Mouse (Mus musculus): ENCODE measurements around the gene Otub2. TPM values are rescaled to one million over a fixed set of nuclear protein-coding genes. Genes with fewer than 3 reads are reported as not detected.

Otub2 gene
- polyA plus RNA-seq (2016; fragmentation: Nextera tagmentation; extraction: Ambion mirVana) = 20.2 and 20.6 TPM in 2 replicates

GRCm38 (mm10) chr12:103388505-103389347 lies at the start of gene Otub2:
TSS of gene Otub2 (plus strand) at chr12:103388682.
- H3K27ac ChIP-seq = no peak within 1 kb of the TSS; the same call in 1 of the 2 replicates
- peak within 1 kb of the TSS; percentile 84 for H3K4me2 ChIP-seq (replicated peaks)
- no peaks in the 10 kb centered on the region for H3K9me3 ChIP-seq
- peak within 1 kb of the TSS; percentile 90 for H3K9ac ChIP-seq
- under 1% methylated on average over 58 of the region's 58 CpGs for WGBS
- peaks cover 14% of the 10 kb centered on the region for H3K4me1 ChIP-seq
- no peaks in the 10 kb centered on the region for H3K27me3 ChIP-seq (replicated peaks)
- peak; percentile 99 for ATAC-seq (ENCODE audit: low FRiP score, low read depth)
- peaks cover 5% of the 10 kb centered on the region; the same call in 1 of the 2 replicates for H3K36me3 ChIP-seq
- H3K4me3 ChIP-seq = peak within 1 kb of the TSS; percentile 81

GRCm38 (mm10) chr12:103341212-103341611 lies 47.3 kb upstream of the Otub2 start:
- no peaks in the 10 kb centered on the region for H3K27me3 ChIP-seq (replicated peaks)
- no peak overlapping the region for H3K27ac ChIP-seq
- no peaks in the 10 kb centered on the region for H3K9me3 ChIP-seq
- no peak overlapping the region for H3K9ac ChIP-seq
- no peaks in the 10 kb centered on the region for H3K36me3 ChIP-seq
- H3K4me1 ChIP-seq = no peaks in the 10 kb centered on the region
- no peak for ATAC-seq (ENCODE audit: low FRiP score, low read depth)
- H3K4me2 ChIP-seq (replicated peaks) = no peak overlapping the region
- no peak overlapping the region for H3K4me3 ChIP-seq
- 91% methylated on average over 5 of the region's 5 CpGs for WGBS

- Histone ChIP-seq H3K27me3 (replicated peaks) (no peaks in the 10 kb centered on the region), H3K9ac (no peak overlapping the region), H3K9me3 (no peaks in the 10 kb centered on the region), H3K27ac (no peak overlapping the region), H3K4me1 (no peaks in the 10 kb centered on the region), H3K4me3 (no peak overlapping the region), H3K4me2 (replicated peaks) (no peak overlapping the region), H3K36me3 (no peaks in the 10 kb centered on the region)
- no peak for ATAC-seq (ENCODE audit: low FRiP score, low read depth)
- 82% methylated on average over 8 of the region's 8 CpGs for whole genome bisulfite sequencing
These were observed 45.0 kb upstream of the Otub2 start for GRCm38 (mm10) chr12:103343456-103343855.

DNA sequence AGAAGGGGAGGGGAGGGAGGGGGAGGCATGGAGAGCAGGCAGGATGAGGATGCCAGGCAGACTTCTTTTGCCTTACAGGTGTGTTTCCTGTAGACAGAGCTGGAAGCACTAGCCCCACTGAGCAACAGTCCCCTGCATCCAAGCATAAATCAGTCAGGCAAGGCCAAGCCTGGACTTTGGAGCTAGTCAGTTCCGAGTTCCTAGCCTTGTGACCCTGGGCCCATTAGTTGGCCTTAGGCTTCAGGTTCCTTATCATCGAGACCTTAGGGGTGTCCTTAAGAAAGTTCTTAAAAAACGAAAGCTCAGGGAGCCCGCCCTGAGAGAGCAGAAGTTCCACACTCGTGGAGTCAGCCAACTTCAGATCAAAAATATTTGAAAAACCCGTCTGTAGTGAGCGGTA lies 43.5 kb upstream of the Otub2 start:
- Histone ChIP-seq H3K27me3 (replicated peaks) (no peaks in the 10 kb centered on the region), H3K27ac (no peak overlapping the region), H3K4me3 (no peak overlapping the region), H3K4me2 (replicated peaks) (no peak overlapping the region), H3K9ac (no peak overlapping the region), H3K4me1 (no peaks in the 10 kb centered on the region), H3K36me3 (no peaks in the 10 kb centered on the region), H3K9me3 (no peaks in the 10 kb centered on the region)
- ATAC-seq (ENCODE audit: low FRiP score, low read depth) = no peak
- 88% methylated on average over 7 of the region's 7 CpGs for WGBS

DNA sequence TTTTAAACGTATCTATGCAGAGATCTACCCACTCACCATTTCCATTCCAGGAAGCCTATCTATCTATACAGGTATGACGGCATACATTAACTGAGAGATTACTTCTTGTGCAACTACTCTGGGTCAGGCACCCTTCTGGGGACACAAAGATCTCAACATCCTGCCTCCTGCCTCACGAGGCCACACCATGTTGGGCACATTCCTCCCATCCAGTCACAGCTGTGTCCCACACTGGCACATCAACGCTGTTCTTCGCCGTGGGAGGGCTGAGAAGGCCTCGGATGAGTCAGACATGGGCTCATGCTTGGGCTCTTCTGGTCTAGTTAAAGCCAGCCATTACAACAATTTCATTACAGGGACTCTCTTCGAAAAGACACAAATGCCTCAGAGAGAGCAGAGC lies 41.5 kb upstream of the Otub2 start:
- Histone ChIP-seq H3K4me3 (no peak overlapping the region), H3K36me3 (no peaks in the 10 kb centered on the region), H3K9me3 (no peaks in the 10 kb centered on the region), H3K4me1 (no peaks in the 10 kb centered on the region), H3K27me3 (replicated peaks) (no peaks in the 10 kb centered on the region), H3K27ac (no peak overlapping the region), H3K4me2 (replicated peaks) (no peak overlapping the region), H3K9ac (no peak overlapping the region)
- ATAC-seq (ENCODE audit: low FRiP score, low read depth) = no peak
- WGBS = 89% methylated on average over 8 of the region's 8 CpGs

DNA sequence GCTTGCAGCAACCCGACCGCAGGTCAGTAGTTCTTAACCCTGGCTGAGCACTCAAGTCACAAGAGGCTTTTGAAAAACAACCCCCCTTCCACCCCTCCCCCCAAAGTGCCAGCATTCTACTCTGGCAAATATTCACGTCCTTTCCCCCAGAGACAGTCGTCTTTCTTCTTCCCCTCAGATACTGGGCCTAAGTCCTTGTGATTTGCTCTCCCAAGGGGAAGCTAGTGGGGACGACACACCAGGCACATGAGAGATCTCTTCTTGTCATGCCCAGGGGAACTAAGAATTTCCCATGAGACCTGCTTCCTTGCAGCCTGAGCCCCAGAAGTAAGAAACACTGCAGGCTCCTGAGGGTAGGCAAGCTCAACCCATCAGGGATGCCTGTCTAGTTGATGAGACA lies 41.1 kb upstream of the Otub2 start:
- WGBS = 62% methylated on average over 5 of the region's 5 CpGs
- Histone ChIP-seq H3K4me3 (no peak overlapping the region), H3K9ac (no peak overlapping the region), H3K4me2 (replicated peaks) (no peak overlapping the region), H3K9me3 (no peaks in the 10 kb centered on the region), H3K27ac (no peak overlapping the region), H3K36me3 (no peaks in the 10 kb centered on the region), H3K27me3 (replicated peaks) (no peaks in the 10 kb centered on the region), H3K4me1 (no peaks in the 10 kb centered on the region)
- no peak for ATAC-seq (ENCODE audit: low FRiP score, low read depth)

GRCm38 (mm10) chr12:103348506-103348905 lies 40.0 kb upstream of the Otub2 start:
- Histone ChIP-seq H3K9me3 (no peaks in the 10 kb centered on the region), H3K9ac (no peak overlapping the region), H3K4me2 (replicated peaks) (no peak overlapping the region), H3K27me3 (replicated peaks) (no peaks in the 10 kb centered on the region), H3K4me3 (no peak overlapping the region), H3K36me3 (no peaks in the 10 kb centered on the region), H3K27ac (no peak overlapping the region), H3K4me1 (peaks cover 2% of the 10 kb centered on the region; the same call in 1 of the 2 replicates)
- ATAC-seq (ENCODE audit: low FRiP score, low read depth) = peak; percentile 48; the same call in 1 of the 2 replicates
- WGBS = 5% methylated on average over 3 of the region's 3 CpGs

DNA sequence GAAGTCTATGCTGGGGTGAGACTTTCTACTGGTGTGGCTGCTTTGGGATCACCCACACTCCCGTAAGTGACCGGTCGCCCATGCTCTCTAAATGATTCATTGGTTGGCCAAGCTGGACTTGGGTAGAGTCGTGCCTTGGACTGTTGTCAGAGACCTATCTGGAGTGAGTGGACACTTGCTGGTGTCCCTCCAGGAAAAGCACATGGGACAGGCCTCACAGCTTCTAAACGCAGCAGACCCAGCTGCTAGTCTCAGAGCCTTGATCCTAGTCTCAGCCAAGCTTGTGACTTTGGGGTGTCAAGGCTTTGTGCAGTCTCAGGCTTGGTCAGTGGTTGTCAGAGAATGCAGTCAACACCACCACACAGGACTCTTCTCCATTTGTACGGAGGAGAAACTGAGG lies 35.7 kb upstream of the Otub2 start:
- Histone ChIP-seq H3K9me3 (no peaks in the 10 kb centered on the region), H3K9ac (no peak overlapping the region), H3K4me1 (peaks cover 3% of the 10 kb centered on the region; the same call in 1 of the 2 replicates), H3K4me2 (replicated peaks) (no peak overlapping the region), H3K4me3 (no peak overlapping the region), H3K27ac (no peak overlapping the region), H3K36me3 (no peaks in the 10 kb centered on the region), H3K27me3 (replicated peaks) (no peaks in the 10 kb centered on the region)
- ATAC-seq (ENCODE audit: low FRiP score, low read depth) = no peak
- WGBS = 93% methylated on average over 6 of the region's 6 CpGs

DNA sequence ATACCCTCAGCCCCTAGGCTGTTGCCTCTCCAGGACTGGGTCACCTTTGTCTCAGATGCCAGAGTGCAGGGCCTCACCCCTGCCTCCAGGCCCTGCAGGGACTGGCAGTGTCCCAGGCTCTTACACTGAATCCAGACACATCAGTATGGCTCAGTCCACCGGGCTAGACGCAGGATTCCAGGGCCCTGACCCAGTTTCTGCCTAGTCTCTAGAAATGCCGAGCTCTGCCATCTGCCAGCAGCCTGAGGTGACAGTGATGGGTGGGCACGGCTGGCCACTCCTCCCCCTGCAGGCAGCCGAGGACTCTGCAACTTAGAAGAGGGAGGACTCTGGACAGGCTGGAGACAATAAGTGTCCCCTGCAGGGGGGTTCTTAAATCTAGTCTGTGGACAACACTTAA lies 34.9 kb upstream of the Otub2 start:
- Histone ChIP-seq H3K27ac (no peak overlapping the region), H3K36me3 (no peaks in the 10 kb centered on the region)
- WGBS = 10% methylated on average over 5 of the region's 5 CpGs

GRCm38 (mm10) chr12:103355746-103356414 lies 32.6 kb upstream of the Otub2 start, which contains the start of gene Asb2:
TSS of gene Asb2 (minus strand) at chr12:103356001.
- Histone ChIP-seq H3K4me1 (peaks cover 8% of the 10 kb centered on the region; the same call in 1 of the 2 replicates), H3K27me3 (replicated peaks) (no peaks in the 10 kb centered on the region), H3K27ac (no peak within 1 kb of the TSS), H3K9me3 (no peaks in the 10 kb centered on the region), H3K4me3 (no peak within 1 kb of the TSS), H3K4me2 (replicated peaks) (no peak within 1 kb of the TSS), H3K36me3 (no peaks in the 10 kb centered on the region), H3K9ac (no peak within 1 kb of the TSS)
- no peak for ATAC-seq (ENCODE audit: low FRiP score, low read depth)
- WGBS = 78% methylated on average over 14 of the region's 14 CpGs

More for the DNA sequence above, 34.9 kb upstream of the Otub2 start:
- H3K4me3 ChIP-seq = no peak overlapping the region
- no peaks in the 10 kb centered on the region for H3K9me3 ChIP-seq
- no peak overlapping the region for H3K9ac ChIP-seq
- no peak overlapping the region for H3K4me2 ChIP-seq (replicated peaks)
- ATAC-seq (ENCODE audit: low FRiP score, low read depth) = peak; percentile 80
- H3K4me1 ChIP-seq = peaks cover 3% of the 10 kb centered on the region; the same call in 1 of the 2 replicates
- no peaks in the 10 kb centered on the region for H3K27me3 ChIP-seq (replicated peaks)

DNA sequence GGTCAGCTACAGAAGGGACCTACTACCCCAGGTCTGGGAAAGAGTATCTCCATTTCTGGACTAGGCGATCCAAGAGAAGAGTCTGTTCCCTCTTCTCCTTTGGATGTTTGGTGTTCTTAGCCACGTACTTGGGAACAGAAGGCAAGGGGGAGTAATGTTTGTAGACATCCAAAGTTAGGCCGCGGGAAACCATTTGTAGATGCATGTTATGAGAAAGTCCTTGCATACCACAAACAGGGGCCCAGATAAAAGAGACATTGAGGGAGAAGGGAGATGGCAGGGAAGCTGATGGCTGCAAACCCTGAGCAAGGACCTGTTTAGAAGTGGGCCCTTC lies 32.1 kb upstream of the Otub2 start:
- Histone ChIP-seq H3K9me3 (no peaks in the 10 kb centered on the region), H3K27me3 (replicated peaks) (no peaks in the 10 kb centered on the region), H3K36me3 (no peaks in the 10 kb centered on the region), H3K27ac (no peak overlapping the region), H3K4me1 (peaks cover 8% of the 10 kb centered on the region; the same call in 1 of the 2 replicates), H3K4me2 (replicated peaks) (no peak overlapping the region), H3K4me3 (no peak overlapping the region), H3K9ac (no peak overlapping the region)
- no peak for ATAC-seq (ENCODE audit: low FRiP score, low read depth)
- 88% methylated on average over 4 of the region's 4 CpGs for WGBS

- H3K4me2 ChIP-seq (replicated peaks) = no peak overlapping the region
- no peak overlapping the region for H3K9ac ChIP-seq
- H3K27me3 ChIP-seq (replicated peaks) = no peaks in the 10 kb centered on the region
- no peaks in the 10 kb centered on the region for H3K9me3 ChIP-seq
- 79% methylated on average over 8 of the region's 8 CpGs for WGBS
- peaks cover 8% of the 10 kb centered on the region; the same call in 1 of the 2 replicates for H3K4me1 ChIP-seq
- no peak for ATAC-seq (ENCODE audit: low FRiP score, low read depth)
- no peak overlapping the region for H3K4me3 ChIP-seq
- H3K36me3 ChIP-seq = no peaks in the 10 kb centered on the region
- H3K27ac ChIP-seq = no peak overlapping the region
These were observed 30.3 kb upstream of the Otub2 start for GRCm38 (mm10) chr12:103358216-103358615.
